Mouse (Mus musculus) midbrain, embryonic 13.5 days (tissue): ENCODE measurements at regions not wholly inside any gene's neighbourhood (a gene's known extent, or its start where the extent isn't known, plus 50 kb on each side); places are given as distances from the start of the nearest gene placed in this dataset.

Source experiments
- ATAC-seq: fragments of 200-750 bp; cut with Nextera tagmentation; 2 replicates; pipeline ENCODE4 v1.8.0; 2017; ENCODE audit warnings: mild to moderate bottlenecking, moderate TSS enrichment, moderate library complexity
- H3K27ac ChIP-seq: fragments of 300-500 bp; sonication (generic); 2 replicates; pipeline ENCODE4 v1.5.1; 2015; ENCODE audit warnings: inconsistent platforms, mild to moderate bottlenecking, moderate library complexity
- H3K27me3 ChIP-seq: fragments of 300-500 bp; sonication (generic); 2 replicates; pipeline ENCODE4 v1.6.1; 2015; ENCODE audit warnings: mild to moderate bottlenecking, inconsistent platforms
- H3K36me3 ChIP-seq: fragments of 300-500 bp; sonication (generic); 2 replicates; pipeline ENCODE4 v1.6.1; 2015; ENCODE audit warnings: mild to moderate bottlenecking, inconsistent platforms
- H3K4me1 ChIP-seq: fragments of 300-500 bp; sonication (generic); replicated peaks from 2 replicates; pipeline ENCODE4 v1.6.1; 2015; ENCODE audit warnings: inconsistent platforms
- H3K4me2 ChIP-seq: fragments of 300-500 bp; sonication (generic); replicated peaks from 2 replicates; pipeline ENCODE4 v1.6.1; 2015; ENCODE audit warnings: moderate library complexity, mild to moderate bottlenecking, inconsistent platforms
- H3K4me3 ChIP-seq: fragments of 300-500 bp; sonication (generic); replicated peaks from 2 replicates; pipeline ENCODE4 v1.5.1; 2015; ENCODE audit warnings: mild to moderate bottlenecking, inconsistent platforms
- H3K9ac ChIP-seq: fragments of 300-500 bp; sonication (generic); replicated peaks from 2 replicates; pipeline ENCODE4 v1.6.1; 2015; ENCODE audit warnings: mild to moderate bottlenecking, inconsistent platforms
- H3K9me3 ChIP-seq: fragments of 300-500 bp; sonication (generic); 2 replicates; pipeline ENCODE4 v1.6.1; 2016; ENCODE audit warnings: mild to moderate bottlenecking, inconsistent platforms
- WGBS: fragments of 180-500 bp; shearing (Covaris S2); methylation state at CpG from one replicate; pipeline ENCODE4 v1.1.7; 2015; 5-methylcytosine and 5-hydroxymethylcytosine counted together

GRCm38 (mm10) chr10:8037986-8038631 is 82.1 kb upstream of the Tab2 start:
- H3K27ac ChIP-seq = peak overlapping the region; percentile 81
- peak overlapping the region; percentile 20 for H3K4me2 ChIP-seq
- no peaks in the 10 kb centered on the region for H3K36me3 ChIP-seq
- 0 out of 2 replicates have a peak overlapping the region, but pooled peaks have one; percentile 8 for H3K9ac ChIP-seq
- peak; percentile 93 for ATAC-seq
- H3K4me1 ChIP-seq = peaks cover 32% of the 10 kb centered on the region
- H3K9me3 ChIP-seq = no peaks in the 10 kb centered on the region
- no peak overlapping the region for H3K4me3 ChIP-seq
- no peaks in the 10 kb centered on the region for H3K27me3 ChIP-seq
- WGBS = 4% methylated on average over 5 of the region's 5 CpGs

- ATAC-seq = no peak
- Histone ChIP-seq H3K4me3 (no peak overlapping the region), H3K4me1 (peaks cover 32% of the 10 kb centered on the region), H3K27me3 (no peaks in the 10 kb centered on the region), H3K36me3 (no peaks in the 10 kb centered on the region), H3K4me2 (no peak overlapping the region), H3K9me3 (no peaks in the 10 kb centered on the region), H3K9ac (no peak overlapping the region), H3K27ac (no peak overlapping the region; the same call in 1 of the 2 replicates)
- WGBS = 66% methylated on average over 4 of the region's 4 CpGs
These were observed 80.3 kb upstream of the Tab2 start for GRCm38 (mm10) chr10:8036293-8036692.

- ATAC-seq = no peak
- no peak overlapping the region for H3K27ac ChIP-seq
These were observed 79.3 kb upstream of the Tab2 start for GRCm38 (mm10) chr10:8035310-8035709.

GRCm38 (mm10) chr10:8032203-8032602 is 76.2 kb upstream of the Tab2 start:
- H3K4me3 ChIP-seq = no peak overlapping the region
- H3K27me3 ChIP-seq = no peaks in the 10 kb centered on the region
- H3K9me3 ChIP-seq = no peaks in the 10 kb centered on the region
- H3K36me3 ChIP-seq = no peaks in the 10 kb centered on the region
- 87% methylated on average over 1 of the region's 1 CpGs for WGBS
- H3K9ac ChIP-seq = no peak overlapping the region
- H3K4me1 ChIP-seq = peaks cover 12% of the 10 kb centered on the region
- no peak overlapping the region for H3K4me2 ChIP-seq
- H3K27ac ChIP-seq = no peak overlapping the region
- ATAC-seq = no peak

More at GRCm38 (mm10) chr10:8035310-8035709, 79.3 kb upstream of the Tab2 start:
- Histone ChIP-seq H3K4me1 (peaks cover 32% of the 10 kb centered on the region), H3K9ac (no peak overlapping the region), H3K4me3 (no peak overlapping the region), H3K36me3 (no peaks in the 10 kb centered on the region), H3K9me3 (no peaks in the 10 kb centered on the region), H3K4me2 (no peak overlapping the region), H3K27me3 (no peaks in the 10 kb centered on the region)
- 9% methylated on average over 1 of the region's 1 CpGs for WGBS

- H3K9me3 ChIP-seq = no peaks in the 10 kb centered on the region
- H3K27ac ChIP-seq = no peak overlapping the region
- WGBS = 82% methylated on average over 2 of the region's 2 CpGs
- no peak overlapping the region for H3K9ac ChIP-seq
- no peak for ATAC-seq
- H3K36me3 ChIP-seq = no peaks in the 10 kb centered on the region
- peaks cover 3% of the 10 kb centered on the region; the same call in 1 of the 2 replicates for H3K4me1 ChIP-seq
- no peaks in the 10 kb centered on the region for H3K27me3 ChIP-seq
- no peak overlapping the region for H3K4me3 ChIP-seq
- no peak overlapping the region for H3K4me2 ChIP-seq
These were observed 72.8 kb upstream of the Tab2 start for GRCm38 (mm10) chr10:8028840-8029239.

- WGBS = 39% methylated on average over 6 of the region's 6 CpGs
- Histone ChIP-seq H3K27me3 (no peaks in the 10 kb centered on the region), H3K4me1 (peaks cover 3% of the 10 kb centered on the region; the same call in 1 of the 2 replicates), H3K36me3 (no peaks in the 10 kb centered on the region), H3K27ac (no peak overlapping the region), H3K9me3 (no peaks in the 10 kb centered on the region), H3K9ac (no peak overlapping the region), H3K4me3 (no peak overlapping the region), H3K4me2 (no peak overlapping the region)
- ATAC-seq = no peak
These were observed 71.0 kb upstream of the Tab2 start for GRCm38 (mm10) chr10:8027023-8027422.

- 92% methylated on average over 2 of the region's 2 CpGs for whole genome bisulfite sequencing
- ATAC-seq = no peak
- no peak overlapping the region for H3K4me2 ChIP-seq
- no peaks in the 10 kb centered on the region for H3K9me3 ChIP-seq
- no peaks in the 10 kb centered on the region for H3K36me3 ChIP-seq
- no peak overlapping the region for H3K27ac ChIP-seq
- H3K4me1 ChIP-seq = peaks cover 3% of the 10 kb centered on the region; the same call in 1 of the 2 replicates
- no peaks in the 10 kb centered on the region for H3K27me3 ChIP-seq
- H3K4me3 ChIP-seq = no peak overlapping the region
- H3K9ac ChIP-seq = no peak overlapping the region
These were observed 67.7 kb upstream of the Tab2 start for GRCm38 (mm10) chr10:8023741-8024140.

- no peak overlapping the region for H3K9ac ChIP-seq
- 87% methylated on average over 1 of the region's 1 CpGs for WGBS
- ATAC-seq = no peak
These were observed 65.9 kb upstream of the Tab2 start for GRCm38 (mm10) chr10:8021971-8022370.

GRCm38 (mm10) chr10:8020916-8021705 is 65.1 kb upstream of the Tab2 start:
- WGBS = 78% methylated on average over 4 of the region's 4 CpGs

More at GRCm38 (mm10) chr10:8021971-8022370, 65.9 kb upstream of the Tab2 start:
- no peak overlapping the region for H3K27ac ChIP-seq
- H3K4me1 ChIP-seq = peaks cover 2% of the 10 kb centered on the region; the same call in 1 of the 2 replicates
- H3K36me3 ChIP-seq = no peaks in the 10 kb centered on the region
- H3K4me2 ChIP-seq = no peak overlapping the region
- H3K27me3 ChIP-seq = no peaks in the 10 kb centered on the region
- H3K9me3 ChIP-seq = no peaks in the 10 kb centered on the region
- no peak overlapping the region for H3K4me3 ChIP-seq

GRCm38 (mm10) chr10:8020113-8020512 is 64.1 kb upstream of the Tab2 start:
- H3K27me3 ChIP-seq = no peaks in the 10 kb centered on the region
- H3K4me1 ChIP-seq = no peaks in the 10 kb centered on the region
- 88% methylated on average over 4 of the region's 4 CpGs for WGBS
- no peak overlapping the region for H3K9ac ChIP-seq
- no peak overlapping the region for H3K4me2 ChIP-seq
- ATAC-seq = no peak
- H3K9me3 ChIP-seq = no peaks in the 10 kb centered on the region
- H3K27ac ChIP-seq = no peak overlapping the region
- H3K4me3 ChIP-seq = no peak overlapping the region
- no peaks in the 10 kb centered on the region for H3K36me3 ChIP-seq

More at GRCm38 (mm10) chr10:8020916-8021705, 65.1 kb upstream of the Tab2 start:
- H3K27me3 ChIP-seq = no peaks in the 10 kb centered on the region
- H3K27ac ChIP-seq = no peak overlapping the region
- H3K4me3 ChIP-seq = no peak overlapping the region
- ATAC-seq = no peak
- no peak overlapping the region for H3K9ac ChIP-seq
- no peaks in the 10 kb centered on the region for H3K36me3 ChIP-seq
- H3K4me2 ChIP-seq = no peak overlapping the region
- H3K4me1 ChIP-seq = no peaks in the 10 kb centered on the region
- no peaks in the 10 kb centered on the region for H3K9me3 ChIP-seq

GRCm38 (mm10) chr10:8018229-8019026 is 62.4 kb upstream of the Tab2 start:
- H3K9ac ChIP-seq = no peak overlapping the region
- no peaks in the 10 kb centered on the region for H3K4me1 ChIP-seq
- H3K4me2 ChIP-seq = no peak overlapping the region
- no peaks in the 10 kb centered on the region for H3K27me3 ChIP-seq
- ATAC-seq = peak; percentile 37; the same call in 1 of the 2 replicates
- H3K36me3 ChIP-seq = no peaks in the 10 kb centered on the region
- no peaks in the 10 kb centered on the region for H3K9me3 ChIP-seq
- H3K4me3 ChIP-seq = no peak overlapping the region
- no peak overlapping the region for H3K27ac ChIP-seq

- Histone ChIP-seq H3K27ac (no peak overlapping the region), H3K9ac (no peak overlapping the region), H3K36me3 (no peaks in the 10 kb centered on the region), H3K4me3 (no peak overlapping the region), H3K4me2 (no peak overlapping the region), H3K9me3 (no peaks in the 10 kb centered on the region), H3K27me3 (no peaks in the 10 kb centered on the region), H3K4me1 (no peaks in the 10 kb centered on the region)
- WGBS = 90% methylated on average over 2 of the region's 2 CpGs
- ATAC-seq = no peak
These were observed 60.7 kb upstream of the Tab2 start for GRCm38 (mm10) chr10:8016741-8017140.
